Mouse (Mus musculus): ENCODE measurements around the gene Chst13. TPM values are rescaled to one million over a fixed set of nuclear protein-coding genes. Genes with fewer than 3 reads are reported as not detected.

Chst13 gene
- polyA plus RNA-seq, 1 experiment: 3.9 TPM

DNA sequence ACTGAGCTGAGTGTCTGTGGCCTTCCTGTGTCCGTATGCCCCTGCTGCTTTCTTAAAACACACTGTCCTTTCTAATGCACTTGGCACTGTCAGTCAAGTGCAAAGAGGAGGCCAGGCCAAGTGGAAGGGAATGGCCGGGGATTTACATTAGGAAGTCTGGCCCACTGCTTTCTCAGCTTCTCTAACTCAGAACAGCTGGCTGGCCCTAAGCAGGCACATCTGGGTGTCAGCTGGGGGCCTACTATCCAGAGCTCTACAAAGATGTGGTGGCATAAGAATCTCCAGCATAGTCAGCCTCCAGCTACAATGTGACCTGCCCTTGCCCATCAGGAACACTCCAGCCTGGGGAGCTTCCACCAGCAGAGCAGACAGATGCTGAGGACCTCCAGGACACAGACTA is 25.0 kb upstream of the Chst13 start:
- Histone ChIP-seq H3K4me2 (ENCODE audit: low read depth) (no peak overlapping the region), H3K4me3 (no peak overlapping the region), H3K27me3 (ENCODE audit: control insufficient read depth, insufficient read depth, insufficient read length) (peaks cover 13% of the 10 kb centered on the region), H3K79me2 (ENCODE audit: control insufficient read depth, insufficient read depth) (no peaks in the 10 kb centered on the region), H3ac (ENCODE audit: control insufficient read depth, insufficient read length) (no peak overlapping the region), H3K36me3 (ENCODE audit: control insufficient read depth, insufficient read depth) (no peaks in the 10 kb centered on the region)
- TF ChIP-seq MYOD1 (IDR thresholded peaks at IDR 0.05; ENCODE audit: control insufficient read depth in 1 of 3, insufficient read length in 2 of 3, low read depth in 2 of 3): peak in 2 of 3 experiments; percentile 41 to 68
- TF ChIP-seq E2F4 (IDR thresholded peaks at IDR 0.05; ENCODE audit: insufficient read depth): no peak

DNA sequence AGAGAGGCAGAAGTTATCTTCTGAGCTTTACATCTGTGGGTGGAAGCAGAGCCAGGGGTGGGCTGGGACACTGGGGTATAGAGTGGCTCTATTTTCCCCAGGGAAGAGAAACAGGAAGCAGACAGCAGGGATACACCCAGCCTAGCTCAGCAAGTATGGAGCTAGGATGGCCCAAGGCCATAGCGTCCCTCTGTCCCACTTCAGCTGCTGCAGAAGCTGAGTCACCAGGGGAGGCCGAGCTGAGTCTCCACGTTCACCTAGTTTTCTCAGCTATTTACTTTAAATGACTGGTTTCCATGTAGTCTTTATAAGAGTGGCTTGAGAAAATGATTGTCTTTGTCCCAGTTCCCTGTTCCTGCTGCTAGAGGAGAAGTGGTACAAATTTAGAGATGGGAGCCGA is 23.5 kb upstream of the Chst13 start:
- H3K27me3 ChIP-seq (ENCODE audit: control insufficient read depth, insufficient read depth, insufficient read length): peaks cover 18% of the 10 kb centered on the region
- no peak overlapping the region for H3K4me3 ChIP-seq
- H3K79me2 ChIP-seq (ENCODE audit: control insufficient read depth, insufficient read depth): no peaks in the 10 kb centered on the region
- H3K4me2 ChIP-seq (ENCODE audit: low read depth): no peak overlapping the region
- no peaks in the 10 kb centered on the region for H3K36me3 ChIP-seq (ENCODE audit: control insufficient read depth, insufficient read depth)
- no peak overlapping the region for H3ac ChIP-seq (ENCODE audit: control insufficient read depth, insufficient read length)
- TF ChIP-seq POLR2A (IDR thresholded peaks at IDR 0.05; ENCODE audit: insufficient read length, low read depth) (no peak), CEBPB (IDR thresholded peaks at IDR 0.05; ENCODE audit: insufficient read depth, poor library complexity, severe bottlenecking) (no peak), POLR2AphosphoS2 (IDR thresholded peaks at IDR 0.05; ENCODE audit: insufficient read length, low read depth) (no peak), MYOD1 (IDR thresholded peaks at IDR 0.05; ENCODE audit: control insufficient read depth in 1 of 3, insufficient read length in 2 of 3, low read depth in 2 of 3) (no peak), MAX (IDR thresholded peaks at IDR 0.05; ENCODE audit: low read depth) (no peak), TCF3 (IDR thresholded peaks at IDR 0.05; ENCODE audit: insufficient read length, low read depth) (no peak), TCF12 (IDR thresholded peaks at IDR 0.05; ENCODE audit: insufficient read depth, poor library complexity, severe bottlenecking) (no peak), REST (IDR thresholded peaks at IDR 0.05; ENCODE audit: insufficient read depth, insufficient read length) (no peak), MYOG (IDR thresholded peaks at IDR 0.05; ENCODE audit: control insufficient read depth in 1 of 3, insufficient read depth in 1 of 3, insufficient read length in 2 of 3, low read depth in 2 of 3) (no peak), E2F4 (IDR thresholded peaks at IDR 0.05; ENCODE audit: insufficient read depth) (no peak), USF1 (IDR thresholded peaks at IDR 0.05; ENCODE audit: low read depth) (no peak), SRF (IDR thresholded peaks at IDR 0.05; ENCODE audit: control insufficient read depth, insufficient read length, low read depth) (no peak)

DNA sequence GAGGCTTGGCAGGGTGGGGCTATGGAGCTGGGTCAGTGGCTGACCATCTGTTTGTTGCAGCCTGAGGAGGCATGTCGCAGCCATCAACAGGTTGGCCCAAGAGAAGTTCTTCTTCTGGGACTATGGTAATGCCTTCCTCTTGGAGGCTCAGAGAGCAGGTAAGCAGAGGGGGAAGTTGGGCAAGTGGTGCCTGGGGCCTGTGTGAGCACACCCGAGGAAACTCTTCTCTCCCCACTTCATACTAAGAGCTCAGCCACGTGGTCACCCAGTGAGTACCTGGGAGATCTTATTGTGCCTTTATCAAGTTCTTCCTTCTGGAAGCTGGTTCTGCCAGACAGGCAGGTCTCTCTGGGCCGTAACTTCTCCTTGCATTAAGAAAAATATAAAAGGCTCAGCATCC is 22.2 kb upstream of the Chst13 start:
- no peak overlapping the region for H3ac ChIP-seq (ENCODE audit: control insufficient read depth, insufficient read length)
- H3K27me3 ChIP-seq (ENCODE audit: control insufficient read depth, insufficient read depth, insufficient read length): peaks cover 18% of the 10 kb centered on the region
- no peaks in the 10 kb centered on the region for H3K36me3 ChIP-seq (ENCODE audit: control insufficient read depth, insufficient read depth)
- H3K4me3 ChIP-seq: no peak overlapping the region
- H3K79me2 ChIP-seq (ENCODE audit: control insufficient read depth, insufficient read depth): no peaks in the 10 kb centered on the region
- no peak for TF ChIP-seq SRF (IDR thresholded peaks at IDR 0.05; ENCODE audit: control insufficient read depth, insufficient read length, low read depth)
- TF ChIP-seq REST (IDR thresholded peaks at IDR 0.05; ENCODE audit: insufficient read depth, insufficient read length): no peak
- no peak for TF ChIP-seq POLR2AphosphoS2 (IDR thresholded peaks at IDR 0.05; ENCODE audit: insufficient read length, low read depth)
- no peak overlapping the region for H3K4me2 ChIP-seq (ENCODE audit: low read depth)

DNA sequence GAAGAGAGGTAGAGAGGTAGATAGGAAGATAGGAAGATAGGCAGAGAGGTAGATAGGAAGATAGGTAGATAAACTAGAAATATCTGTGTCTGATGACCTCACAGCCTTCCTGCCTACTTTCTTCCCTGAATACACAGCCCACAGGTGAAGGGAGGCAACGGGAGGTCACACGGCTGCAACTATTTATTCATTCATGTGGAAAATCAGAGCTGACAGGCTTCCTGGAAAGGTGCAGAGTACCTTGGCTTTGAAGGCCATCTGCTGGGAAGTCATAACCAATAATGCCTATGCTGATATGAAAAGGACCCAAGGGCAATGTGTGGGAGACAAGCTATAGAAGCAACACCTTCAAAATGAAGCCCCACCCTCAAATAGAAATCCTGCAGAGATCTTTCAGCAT is 17.4 kb upstream of the Chst13 start:
- Histone ChIP-seq H3K36me3 (ENCODE audit: control insufficient read depth, insufficient read depth) (no peaks in the 10 kb centered on the region), H3K4me2 (ENCODE audit: low read depth) (no peak overlapping the region), H3ac (ENCODE audit: control insufficient read depth, insufficient read length) (no peak overlapping the region), H3K79me2 (ENCODE audit: control insufficient read depth, insufficient read depth) (no peaks in the 10 kb centered on the region), H3K4me3 (no peak overlapping the region), H3K27me3 (ENCODE audit: control insufficient read depth, insufficient read depth, insufficient read length) (peaks cover 22% of the 10 kb centered on the region)
- no peak for TF ChIP-seq POLR2A (IDR thresholded peaks at IDR 0.05; ENCODE audit: insufficient read length, low read depth)
- no peak for TF ChIP-seq POLR2AphosphoS2 (IDR thresholded peaks at IDR 0.05; ENCODE audit: insufficient read length, low read depth)
- TF ChIP-seq CEBPB (IDR thresholded peaks at IDR 0.05; ENCODE audit: insufficient read depth, poor library complexity, severe bottlenecking): no peak
- no peak for TF ChIP-seq USF1 (IDR thresholded peaks at IDR 0.05; ENCODE audit: low read depth)
- no peak for TF ChIP-seq MYOD1 (IDR thresholded peaks at IDR 0.05; ENCODE audit: control insufficient read depth in 1 of 3, insufficient read length in 2 of 3, low read depth in 2 of 3)
- TF ChIP-seq MAX (IDR thresholded peaks at IDR 0.05; ENCODE audit: low read depth): no peak
- TF ChIP-seq REST (IDR thresholded peaks at IDR 0.05; ENCODE audit: insufficient read depth, insufficient read length): no peak
- no peak for TF ChIP-seq MYOG (IDR thresholded peaks at IDR 0.05; ENCODE audit: control insufficient read depth in 1 of 3, insufficient read depth in 1 of 3, insufficient read length in 2 of 3, low read depth in 2 of 3)
- TF ChIP-seq TCF12 (IDR thresholded peaks at IDR 0.05; ENCODE audit: insufficient read depth, poor library complexity, severe bottlenecking): no peak
- no peak for TF ChIP-seq TCF3 (IDR thresholded peaks at IDR 0.05; ENCODE audit: insufficient read length, low read depth)
- no peak for TF ChIP-seq SRF (IDR thresholded peaks at IDR 0.05; ENCODE audit: control insufficient read depth, insufficient read length, low read depth)
- no peak for TF ChIP-seq E2F4 (IDR thresholded peaks at IDR 0.05; ENCODE audit: insufficient read depth)

DNA sequence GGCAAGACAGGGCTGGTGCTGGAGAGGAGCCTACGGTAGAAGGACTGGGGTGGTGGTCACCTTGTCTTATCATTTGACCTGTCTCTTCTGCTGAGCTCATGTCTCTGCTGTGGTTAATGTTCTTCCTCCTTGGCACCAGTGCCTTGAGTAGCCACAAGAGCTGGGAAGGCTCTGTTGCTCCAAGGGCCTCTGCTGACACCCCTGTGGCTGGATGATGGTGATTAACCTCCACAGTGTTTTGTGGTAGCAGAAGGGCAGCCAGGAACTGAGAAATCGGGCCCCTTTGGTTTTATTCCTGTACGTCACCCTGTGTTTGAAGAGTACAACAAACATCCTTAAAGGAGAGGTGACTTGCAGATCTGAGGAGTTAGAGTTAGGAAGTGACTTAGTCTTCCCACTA is 9.3 kb upstream of the Chst13 start:
- Histone ChIP-seq H3K79me2 (ENCODE audit: control insufficient read depth, insufficient read depth) (no peaks in the 10 kb centered on the region), H3K27me3 (ENCODE audit: control insufficient read depth, insufficient read depth, insufficient read length) (peaks cover 7% of the 10 kb centered on the region), H3ac (ENCODE audit: control insufficient read depth, insufficient read length) (no peak overlapping the region), H3K4me3 (no peak overlapping the region), H3K4me2 (ENCODE audit: low read depth) (no peak overlapping the region), H3K36me3 (ENCODE audit: control insufficient read depth, insufficient read depth) (no peaks in the 10 kb centered on the region)
- TF ChIP-seq TCF12 (IDR thresholded peaks at IDR 0.05; ENCODE audit: insufficient read depth, poor library complexity, severe bottlenecking): no peak
- no peak for TF ChIP-seq MYOG (IDR thresholded peaks at IDR 0.05; ENCODE audit: control insufficient read depth in 1 of 3, insufficient read depth in 1 of 3, insufficient read length in 2 of 3, low read depth in 2 of 3)
- no peak for TF ChIP-seq TCF3 (IDR thresholded peaks at IDR 0.05; ENCODE audit: insufficient read length, low read depth)
- no peak for TF ChIP-seq SRF (IDR thresholded peaks at IDR 0.05; ENCODE audit: control insufficient read depth, insufficient read length, low read depth)
- no peak for TF ChIP-seq MYOD1 (IDR thresholded peaks at IDR 0.05; ENCODE audit: control insufficient read depth in 1 of 3, insufficient read length in 2 of 3, low read depth in 2 of 3)
- TF ChIP-seq USF1 (IDR thresholded peaks at IDR 0.05; ENCODE audit: low read depth): no peak
- no peak for TF ChIP-seq CEBPB (IDR thresholded peaks at IDR 0.05; ENCODE audit: insufficient read depth, poor library complexity, severe bottlenecking)
- no peak for TF ChIP-seq POLR2A (IDR thresholded peaks at IDR 0.05; ENCODE audit: insufficient read length, low read depth)
- no peak for TF ChIP-seq MAX (IDR thresholded peaks at IDR 0.05; ENCODE audit: low read depth)
- TF ChIP-seq E2F4 (IDR thresholded peaks at IDR 0.05; ENCODE audit: insufficient read depth): no peak
- TF ChIP-seq POLR2AphosphoS2 (IDR thresholded peaks at IDR 0.05; ENCODE audit: insufficient read length, low read depth): no peak
- TF ChIP-seq REST (IDR thresholded peaks at IDR 0.05; ENCODE audit: insufficient read depth, insufficient read length): no peak

Data from myocyte (in vitro differentiated cells).